Mouse (Mus musculus): ENCODE measurements at regions not wholly inside any gene's neighbourhood (a gene's known extent, or its start where the extent isn't known, plus 50 kb on each side); places are given as distances from the start of the nearest gene placed in this dataset.

- Histone ChIP-seq H3K4me3 (no peak overlapping the region), H3K4me1 (peaks cover 3% of the 10 kb centered on the region; the same call in 1 of the 2 replicates), H3K27ac (no peak overlapping the region), H3K36me3 (no peaks in the 10 kb centered on the region), H3K4me2 (peak overlapping the region; percentile 25), H3K27me3 (no peaks in the 10 kb centered on the region), H3K9me3 (no peaks in the 10 kb centered on the region), H3K9ac (no peak overlapping the region)
- 51% methylated on average over 20 of the region's 20 CpGs for WGBS
- ATAC-seq (ENCODE audit: insufficient number of reproducible peaks, low FRiP score, low TSS enrichment, low read depth): no peak
Observed at GRCm38 (mm10) chr13:107207354-107208181, 185.6 kb upstream of the Kif2a start.

DNA sequence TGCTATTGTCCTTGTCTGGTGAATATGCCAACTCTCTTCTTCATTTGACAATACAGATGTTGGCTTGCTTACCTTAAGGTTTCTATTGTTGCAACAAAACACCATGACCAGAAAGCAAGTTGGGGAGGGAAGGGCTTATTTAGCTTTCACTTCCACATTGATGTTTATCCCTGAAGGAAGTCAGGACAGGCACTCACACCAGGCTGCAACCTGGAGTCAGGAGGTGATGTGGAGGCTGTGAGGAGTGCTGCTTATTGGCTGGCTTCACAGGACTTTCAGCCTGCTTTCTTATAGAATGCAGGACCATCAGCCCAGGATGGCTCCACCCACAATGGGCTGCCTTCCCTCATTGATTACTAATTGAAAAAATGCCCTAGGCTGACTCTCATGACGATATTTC lies 177.9 kb upstream of the Kif2a start:
- no peaks in the 10 kb centered on the region for H3K27me3 ChIP-seq
- no peak for ATAC-seq (ENCODE audit: insufficient number of reproducible peaks, low FRiP score, low TSS enrichment, low read depth)
- 24% methylated on average over 1 of the region's 1 CpGs for WGBS
- H3K9me3 ChIP-seq: no peaks in the 10 kb centered on the region
- no peak overlapping the region for H3K9ac ChIP-seq
- no peak overlapping the region for H3K27ac ChIP-seq
- H3K4me3 ChIP-seq: no peak overlapping the region
- H3K4me2 ChIP-seq: no peak overlapping the region
- no peaks in the 10 kb centered on the region for H3K4me1 ChIP-seq
- H3K36me3 ChIP-seq: no peaks in the 10 kb centered on the region

DNA sequence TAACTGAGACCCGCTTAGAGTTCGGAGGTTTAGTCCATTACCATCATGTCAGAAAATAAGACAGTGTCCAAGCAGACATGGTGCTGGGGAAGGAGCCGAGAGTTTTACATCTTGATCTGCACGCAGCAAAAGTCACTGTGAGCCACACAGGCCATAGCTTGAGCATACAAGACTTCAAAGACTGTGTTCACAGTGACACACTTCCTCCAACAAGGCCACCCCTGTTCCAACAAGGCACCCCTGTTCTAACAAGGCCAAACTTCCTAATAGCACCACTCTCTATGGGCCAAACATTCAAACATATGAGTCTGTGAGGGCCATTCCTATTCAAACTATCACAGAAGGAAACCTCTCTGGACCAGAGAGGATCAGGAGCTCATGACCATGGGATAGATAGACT lies 171.5 kb upstream of the Kif2a start:
- WGBS: 82% methylated on average over 4 of the region's 4 CpGs
- Histone ChIP-seq H3K4me2 (no peak overlapping the region), H3K9me3 (no peaks in the 10 kb centered on the region), H3K4me3 (no peak overlapping the region), H3K9ac (no peak overlapping the region), H3K27ac (no peak overlapping the region), H3K27me3 (no peaks in the 10 kb centered on the region), H3K4me1 (no peaks in the 10 kb centered on the region), H3K36me3 (no peaks in the 10 kb centered on the region)
- ATAC-seq (ENCODE audit: insufficient number of reproducible peaks, low FRiP score, low TSS enrichment, low read depth): no peak

DNA sequence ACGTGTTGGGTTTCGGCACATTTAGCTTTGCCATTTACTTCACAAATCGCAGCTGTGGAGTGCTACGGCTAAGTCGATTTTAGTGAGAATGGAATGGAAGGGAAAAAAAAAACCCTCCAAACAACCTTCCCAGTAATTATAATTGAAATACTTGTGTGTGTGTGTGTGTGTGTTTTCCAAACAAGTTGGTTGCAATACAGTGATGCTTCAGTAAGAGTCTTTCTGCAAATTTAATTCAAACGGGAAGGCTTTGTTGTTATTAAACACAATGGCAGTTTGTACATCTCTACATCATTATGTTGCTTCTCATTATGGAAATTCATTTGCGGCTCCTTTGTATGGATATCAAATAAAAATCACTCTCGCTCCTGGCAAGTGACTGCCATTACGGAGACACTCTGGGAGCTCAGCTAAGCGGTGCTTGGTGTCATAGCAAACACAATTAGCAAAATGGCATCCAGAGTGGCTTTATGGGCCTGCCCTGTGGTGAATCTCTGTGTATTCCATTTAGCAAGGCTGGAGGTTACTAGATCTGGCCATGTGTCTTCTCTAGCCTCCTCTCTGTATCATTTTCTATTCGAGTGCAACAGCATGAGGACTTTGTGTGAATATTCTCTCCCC lies 165.4 kb upstream of the Kif2a start:
- no peak for ATAC-seq (ENCODE audit: insufficient number of reproducible peaks, low FRiP score, low TSS enrichment, low read depth)
- Histone ChIP-seq H3K9me3 (no peaks in the 10 kb centered on the region), H3K27ac (no peak overlapping the region), H3K4me3 (no peak overlapping the region), H3K4me2 (no peak overlapping the region), H3K27me3 (no peaks in the 10 kb centered on the region), H3K36me3 (no peaks in the 10 kb centered on the region), H3K4me1 (no peaks in the 10 kb centered on the region), H3K9ac (no peak overlapping the region)
- 85% methylated on average over 11 of the region's 11 CpGs for WGBS

- Histone ChIP-seq H3K27ac (no peak overlapping the region), H3K4me1 (no peaks in the 10 kb centered on the region), H3K27me3 (no peaks in the 10 kb centered on the region), H3K9ac (no peak overlapping the region), H3K4me2 (no peak overlapping the region), H3K9me3 (no peaks in the 10 kb centered on the region), H3K36me3 (no peaks in the 10 kb centered on the region), H3K4me3 (no peak overlapping the region)
- WGBS: 17% methylated on average over 6 of the region's 6 CpGs
- ATAC-seq (ENCODE audit: insufficient number of reproducible peaks, low FRiP score, low TSS enrichment, low read depth): no peak
Observed at GRCm38 (mm10) chr13:107182544-107182943, 160.6 kb upstream of the Kif2a start.

DNA sequence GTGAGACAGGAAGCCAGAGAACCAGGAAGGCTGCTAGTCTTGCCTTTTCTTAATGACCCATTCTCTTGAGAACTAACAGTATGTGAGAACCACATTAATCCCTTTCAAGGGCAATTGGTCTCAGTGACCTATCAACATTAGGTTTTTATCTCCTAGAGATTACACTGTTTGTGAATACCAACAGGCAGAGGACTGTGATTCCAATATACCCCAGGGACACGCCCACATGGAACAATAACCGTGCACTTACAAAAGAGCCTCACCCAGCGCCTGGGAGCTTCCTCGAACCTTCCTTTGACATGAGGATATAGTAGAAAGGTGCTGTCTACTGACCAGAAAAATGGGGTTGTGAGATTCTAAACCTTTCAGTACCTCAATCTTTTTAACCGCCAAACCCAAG lies 157.6 kb upstream of the Kif2a start:
- Histone ChIP-seq H3K4me3 (no peak overlapping the region), H3K4me1 (no peaks in the 10 kb centered on the region), H3K9ac (no peak overlapping the region), H3K27me3 (no peaks in the 10 kb centered on the region), H3K9me3 (no peaks in the 10 kb centered on the region), H3K27ac (no peak overlapping the region), H3K36me3 (no peaks in the 10 kb centered on the region), H3K4me2 (no peak overlapping the region)
- WGBS: 88% methylated on average over 5 of the region's 5 CpGs
- ATAC-seq (ENCODE audit: insufficient number of reproducible peaks, low FRiP score, low TSS enrichment, low read depth): no peak

DNA sequence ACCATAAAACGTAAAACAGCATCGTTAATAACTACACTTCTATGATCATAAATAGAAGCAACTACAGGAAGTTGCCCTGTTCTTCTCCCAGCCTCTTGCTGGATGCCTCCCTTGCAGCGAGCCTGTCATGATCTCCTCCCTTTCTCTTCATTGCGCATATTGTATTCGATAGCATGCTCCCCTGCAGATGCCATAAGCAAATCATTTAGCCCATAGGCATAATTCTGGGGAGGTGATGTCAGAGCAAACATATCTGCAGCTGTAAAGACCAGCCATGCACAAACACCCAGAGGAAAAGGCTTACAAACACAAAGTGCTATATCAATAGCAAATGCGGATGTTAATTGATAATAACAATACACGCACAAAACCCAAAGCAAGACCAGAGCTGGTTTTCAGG lies 155.7 kb upstream of the Kif2a start:
- ATAC-seq (ENCODE audit: insufficient number of reproducible peaks, low FRiP score, low TSS enrichment, low read depth): no peak

DNA sequence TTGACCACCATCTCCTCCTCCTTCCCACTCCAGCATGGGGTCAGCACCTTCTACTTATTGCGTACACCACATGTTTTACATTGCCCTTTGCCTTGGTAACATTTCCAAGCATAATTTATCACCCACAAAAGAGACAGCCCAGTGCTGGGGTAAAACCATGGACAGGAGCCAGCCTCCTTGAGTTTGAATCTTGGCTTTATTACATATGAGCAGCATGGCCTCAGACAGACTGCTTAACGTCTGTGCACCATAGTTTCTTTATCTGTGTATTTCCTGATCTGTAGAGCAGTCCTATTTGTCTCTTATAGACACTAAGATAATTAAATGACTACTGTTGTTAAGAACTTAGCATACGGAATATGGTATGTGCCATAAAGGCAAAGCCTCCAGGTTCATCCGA lies 154.0 kb upstream of the Kif2a start:
- no peaks in the 10 kb centered on the region for H3K27me3 ChIP-seq
- no peaks in the 10 kb centered on the region for H3K9me3 ChIP-seq
- no peak overlapping the region for H3K27ac ChIP-seq
- ATAC-seq (ENCODE audit: insufficient number of reproducible peaks, low FRiP score, low TSS enrichment, low read depth): no peak
- H3K4me2 ChIP-seq: no peak overlapping the region
- H3K9ac ChIP-seq: no peak overlapping the region
- H3K4me3 ChIP-seq: no peak overlapping the region
- H3K36me3 ChIP-seq: no peaks in the 10 kb centered on the region
- WGBS: 69% methylated on average over 4 of the region's 4 CpGs
- no peaks in the 10 kb centered on the region for H3K4me1 ChIP-seq

More for the DNA sequence above, 155.7 kb upstream of the Kif2a start:
- H3K9me3 ChIP-seq: no peaks in the 10 kb centered on the region
- no peak overlapping the region for H3K4me2 ChIP-seq
- no peaks in the 10 kb centered on the region for H3K36me3 ChIP-seq
- H3K9ac ChIP-seq: no peak overlapping the region
- no peak overlapping the region for H3K27ac ChIP-seq
- no peak overlapping the region for H3K4me3 ChIP-seq
- H3K27me3 ChIP-seq: no peaks in the 10 kb centered on the region
- WGBS: 55% methylated on average over 7 of the region's 7 CpGs
- H3K4me1 ChIP-seq: no peaks in the 10 kb centered on the region

DNA sequence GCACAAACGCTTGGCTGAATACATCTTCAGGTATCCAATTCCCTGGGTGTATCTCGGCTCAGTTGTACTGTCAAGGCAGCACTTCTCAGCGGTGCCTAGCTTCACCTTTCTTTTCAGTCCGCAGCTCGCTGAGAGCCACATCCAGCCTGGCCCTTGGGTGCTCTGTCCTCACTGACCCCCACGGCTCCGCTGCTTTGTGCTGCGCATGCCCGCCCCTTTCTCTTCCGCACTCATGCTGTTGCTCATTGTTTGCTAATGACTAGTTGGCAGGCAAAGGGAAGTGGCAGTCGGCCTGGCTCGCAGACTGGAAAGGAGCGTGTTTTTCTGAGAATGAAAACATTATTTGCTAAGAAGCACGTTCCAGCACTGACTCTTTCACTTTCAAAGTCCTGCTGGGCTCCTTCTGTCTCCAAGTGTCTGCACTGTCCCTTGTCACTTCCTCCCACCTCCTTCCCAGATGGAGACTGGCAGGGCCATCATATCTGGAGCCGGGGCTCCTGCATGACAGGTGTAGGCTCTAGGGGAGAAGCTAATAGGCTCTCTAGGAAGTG lies 146.7 kb upstream of the Kif2a start:
- no peaks in the 10 kb centered on the region for H3K36me3 ChIP-seq
- peaks cover 6% of the 10 kb centered on the region; the same call in 1 of the 2 replicates for H3K4me1 ChIP-seq
- no peak overlapping the region for H3K27ac ChIP-seq
- no peak for ATAC-seq (ENCODE audit: insufficient number of reproducible peaks, low FRiP score, low TSS enrichment, low read depth)
- H3K4me2 ChIP-seq: peak overlapping the region; percentile 46
- peaks cover 11% of the 10 kb centered on the region; the same call in 1 of the 2 replicates for H3K27me3 ChIP-seq
- H3K9me3 ChIP-seq: no peaks in the 10 kb centered on the region
- WGBS: 21% methylated on average over 15 of the region's 15 CpGs
- peak overlapping the region; percentile 30 for H3K4me3 ChIP-seq
- no peak overlapping the region for H3K9ac ChIP-seq

DNA sequence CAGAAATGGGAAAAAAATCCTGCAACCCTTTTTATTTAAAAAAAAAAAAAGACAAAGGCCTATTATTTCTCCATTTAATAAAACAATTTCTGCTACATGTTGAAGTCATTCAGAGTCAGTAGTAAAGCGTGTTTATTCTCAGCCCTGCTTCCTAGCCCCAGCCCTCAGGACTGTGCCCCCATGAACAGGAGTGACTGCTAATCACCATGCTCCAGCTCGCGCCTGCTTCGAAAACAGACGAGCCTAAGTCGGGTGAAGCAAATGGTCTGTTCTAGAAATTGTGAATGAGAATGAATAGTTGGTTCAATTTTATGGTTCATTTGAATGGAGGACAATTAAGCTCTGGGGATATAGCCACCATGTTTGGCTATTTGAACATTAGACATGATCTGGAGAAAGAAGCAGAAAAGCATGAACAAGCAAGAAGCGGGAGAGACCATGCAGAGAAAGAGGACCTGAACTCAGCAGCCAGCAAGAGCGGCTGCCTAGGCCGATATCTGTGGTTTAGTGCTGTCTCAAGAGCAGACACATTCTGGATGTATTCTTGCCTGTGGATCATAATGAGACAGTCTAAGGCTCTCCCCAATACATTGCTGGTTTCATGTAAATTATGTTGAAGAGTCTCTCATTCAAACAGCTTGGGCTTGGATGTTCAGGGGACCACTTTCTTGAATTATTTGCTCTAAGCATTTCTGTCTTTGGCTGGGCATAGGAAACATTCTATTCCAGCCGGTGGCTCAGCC lies 146.1 kb upstream of the Kif2a start:
- peak overlapping the region; percentile 30; the same call in 1 of the 2 replicates for H3K4me3 ChIP-seq
- H3K27ac ChIP-seq: no peak overlapping the region
- no peak overlapping the region for H3K9ac ChIP-seq
- H3K4me1 ChIP-seq: peaks cover 6% of the 10 kb centered on the region; the same call in 1 of the 2 replicates
- H3K27me3 ChIP-seq: peaks cover 11% of the 10 kb centered on the region; the same call in 1 of the 2 replicates
- 64% methylated on average over 10 of the region's 10 CpGs for WGBS
- no peaks in the 10 kb centered on the region for H3K36me3 ChIP-seq
- peak overlapping the region; percentile 46 for H3K4me2 ChIP-seq
- no peak for ATAC-seq (ENCODE audit: insufficient number of reproducible peaks, low FRiP score, low TSS enrichment, low read depth)
- H3K9me3 ChIP-seq: no peaks in the 10 kb centered on the region

DNA sequence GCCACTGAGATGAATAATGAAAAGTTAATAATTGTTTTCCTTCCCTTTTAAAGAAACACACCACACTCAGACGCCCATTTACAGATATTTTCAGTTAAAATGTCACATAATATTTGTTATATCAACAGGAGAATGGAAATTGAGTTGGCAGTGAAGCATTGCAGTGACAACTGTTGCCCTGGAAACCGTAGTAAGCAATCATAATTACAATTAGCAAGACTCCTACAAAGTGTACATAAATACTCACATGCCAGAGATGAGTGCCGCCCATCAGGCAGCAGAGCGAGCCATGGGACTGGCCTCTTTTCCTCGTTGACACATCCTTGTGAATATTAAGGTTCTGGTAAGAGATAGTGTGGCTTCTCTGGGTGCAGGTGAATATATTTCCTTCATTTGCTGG lies 129.6 kb upstream of the Kif2a start:
- 81% methylated on average over 5 of the region's 5 CpGs for WGBS
- ATAC-seq (ENCODE audit: insufficient number of reproducible peaks, low FRiP score, low TSS enrichment, low read depth): no peak
- no peak overlapping the region for H3K4me3 ChIP-seq
- no peak overlapping the region for H3K27ac ChIP-seq
- H3K27me3 ChIP-seq: 0 out of 2 replicates have a peak, but pooled peaks cover 3% of the 10 kb centered on the region
- no peaks in the 10 kb centered on the region for H3K9me3 ChIP-seq
- H3K4me1 ChIP-seq: no peaks in the 10 kb centered on the region
- no peak overlapping the region for H3K4me2 ChIP-seq
- no peaks in the 10 kb centered on the region for H3K36me3 ChIP-seq
- H3K9ac ChIP-seq: no peak overlapping the region

GRCm38 (mm10) chr13:107141209-107141608 lies 119.3 kb upstream of the Kif2a start:
- Histone ChIP-seq H3K4me1 (no peaks in the 10 kb centered on the region), H3K4me2 (no peak overlapping the region), H3K36me3 (no peaks in the 10 kb centered on the region), H3K4me3 (no peak overlapping the region), H3K9me3 (no peaks in the 10 kb centered on the region), H3K27me3 (no peaks in the 10 kb centered on the region), H3K27ac (no peak overlapping the region), H3K9ac (no peak overlapping the region)
- 74% methylated on average over 4 of the region's 4 CpGs for WGBS
- no peak for ATAC-seq (ENCODE audit: insufficient number of reproducible peaks, low FRiP score, low TSS enrichment, low read depth)

Data from limb, embryonic 15.5 days (tissue).